Mouse (Mus musculus) right cerebral cortex, adult 2 months (tissue): ENCODE data around the gene Tgfbr3.

ENCODE experiments used
- DNase-seq, 2 experiments: peaks; one replicate each; pipeline ENCODE4 v3.0.0; 2021 to 2022; ENCODE audit warnings: low spot score in 2 of 2

The Tgfbr3 gene

DNA sequence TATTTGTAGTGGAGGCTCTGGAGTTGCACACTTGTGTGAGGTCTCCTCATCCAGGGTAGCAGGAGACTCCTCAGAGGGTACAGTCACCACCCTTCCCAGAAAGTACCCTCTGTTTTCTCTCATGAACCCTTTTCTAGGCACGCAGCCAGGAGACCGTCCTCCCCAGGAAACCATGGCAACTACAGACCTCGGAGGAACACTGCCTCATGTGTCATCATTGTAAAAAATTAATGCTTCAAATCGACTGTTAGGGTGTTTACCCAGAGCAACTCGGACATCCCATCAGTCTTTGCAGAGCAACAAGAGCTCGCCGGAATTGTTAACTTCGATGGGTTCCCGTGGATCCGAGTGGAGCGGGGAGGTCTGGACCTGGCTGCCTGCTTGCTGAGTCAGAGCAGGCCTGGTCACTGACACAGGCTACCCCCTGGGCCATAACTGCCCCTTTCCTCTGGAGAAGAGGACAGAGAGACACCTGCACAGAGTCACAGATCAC is 210.2 kb downstream of the Tgfbr3 start:
- DNase-seq: peak; percentile 48 to 51

DNA sequence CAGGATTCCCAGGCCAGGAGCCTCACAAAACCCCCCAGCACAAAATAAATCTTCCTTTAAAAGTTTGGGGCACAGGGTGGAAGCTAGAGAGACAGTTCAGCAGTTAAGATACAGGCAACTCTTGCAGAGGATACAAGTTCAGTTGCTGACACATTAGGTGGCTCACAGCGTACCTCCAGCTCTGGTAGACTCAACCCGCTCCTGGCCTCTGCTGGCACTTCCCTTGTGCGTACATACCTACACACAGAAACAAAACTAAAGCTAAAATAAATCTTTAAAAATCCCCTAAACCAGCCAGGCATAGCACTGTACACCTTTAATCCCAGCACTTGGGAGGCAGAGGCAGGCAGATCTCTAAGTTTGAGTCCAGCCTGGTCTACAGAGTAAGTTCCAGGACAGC is 211.1 kb downstream of the Tgfbr3 start:
- DNase-seq: no peak

DNA sequence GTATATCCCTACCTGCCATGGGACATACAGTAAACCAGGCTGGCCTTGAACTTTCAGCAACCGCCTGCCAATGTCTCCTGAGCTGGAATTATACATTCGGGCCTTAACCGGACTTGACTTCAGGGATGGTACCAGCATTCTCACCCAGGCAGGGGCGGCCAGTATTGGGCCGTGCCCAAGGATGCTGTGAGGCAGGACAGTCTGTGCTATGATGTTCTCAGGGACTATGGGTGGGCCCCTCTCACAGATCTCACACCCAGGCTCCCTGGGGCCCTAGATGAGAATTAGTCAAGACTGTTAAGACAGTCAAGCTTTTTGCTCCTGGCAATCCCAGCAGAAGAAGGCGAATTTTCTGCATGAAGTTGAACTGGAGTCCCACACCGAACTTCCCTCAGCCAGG is 211.5 kb downstream of the Tgfbr3 start:
- no peak for DNase-seq

DNA sequence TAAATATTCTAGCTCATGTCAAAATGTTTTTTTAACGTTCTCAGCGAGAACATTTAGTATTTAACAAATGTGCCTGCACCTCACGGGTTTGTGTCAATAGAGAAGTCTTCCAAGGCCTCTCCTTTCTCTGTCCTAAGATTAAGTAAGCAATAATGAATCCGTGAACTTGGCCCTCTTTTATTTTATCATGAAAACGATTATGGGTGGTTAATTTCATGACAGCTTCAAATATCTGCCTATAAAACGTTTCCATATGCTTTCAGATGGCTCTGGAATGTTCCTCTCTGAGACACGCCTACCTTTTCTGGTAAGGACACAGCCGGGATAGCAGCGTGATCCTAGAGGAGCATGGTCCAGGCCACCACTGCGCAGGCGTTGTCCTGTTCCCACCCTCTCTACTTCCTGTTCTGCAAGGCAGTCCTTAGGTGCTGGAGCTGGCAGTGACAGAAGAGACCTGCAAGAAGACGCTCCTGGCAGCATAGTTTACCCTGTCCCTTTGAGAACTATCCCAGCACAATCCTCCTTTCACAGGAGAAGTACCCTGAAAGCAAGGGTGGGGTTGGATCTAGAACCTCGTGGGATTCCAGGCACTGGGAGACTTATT is 214.3 kb downstream of the Tgfbr3 start:
- no peak for DNase-seq

DNA sequence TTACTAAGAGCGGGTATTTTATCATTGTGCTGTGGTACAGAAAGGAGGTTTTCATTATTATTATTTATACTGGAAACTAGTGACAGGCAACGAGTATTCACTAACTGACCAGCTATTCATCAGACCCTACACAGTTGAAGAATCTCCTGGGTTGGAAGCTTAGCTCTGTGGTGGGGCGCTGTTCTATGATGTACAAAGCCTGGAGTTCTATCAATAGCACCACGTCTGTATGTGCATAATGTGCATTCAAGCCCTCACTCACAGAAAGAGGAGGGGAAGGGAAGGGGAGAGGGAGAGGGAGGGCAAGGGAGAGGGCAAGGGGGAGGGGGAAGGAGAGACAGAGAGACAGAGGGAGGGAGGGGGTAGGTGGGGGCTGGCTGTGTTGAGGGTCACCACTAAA is 215.1 kb downstream of the Tgfbr3 start:
- no peak for DNase-seq

DNA sequence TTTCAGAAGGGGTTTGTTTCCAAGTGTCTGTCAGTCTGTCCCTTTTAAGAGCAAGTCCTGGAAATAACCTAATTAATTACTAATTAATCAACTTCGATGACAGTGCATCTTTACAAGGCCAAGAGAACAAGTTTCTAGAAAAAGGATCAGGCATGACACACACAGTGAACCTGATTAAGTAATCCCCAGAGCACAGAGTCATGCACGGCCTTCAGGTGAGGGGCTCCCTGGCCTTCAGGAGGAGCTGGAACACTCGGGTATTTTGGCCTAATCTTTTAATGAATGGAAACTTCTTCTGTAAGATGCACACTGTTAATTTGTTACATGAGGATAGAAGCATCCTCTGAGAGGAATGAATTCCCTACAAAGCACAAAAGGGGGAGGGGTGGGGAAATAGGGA is 215.9 kb downstream of the Tgfbr3 start:
- no peak for DNase-seq

DNA sequence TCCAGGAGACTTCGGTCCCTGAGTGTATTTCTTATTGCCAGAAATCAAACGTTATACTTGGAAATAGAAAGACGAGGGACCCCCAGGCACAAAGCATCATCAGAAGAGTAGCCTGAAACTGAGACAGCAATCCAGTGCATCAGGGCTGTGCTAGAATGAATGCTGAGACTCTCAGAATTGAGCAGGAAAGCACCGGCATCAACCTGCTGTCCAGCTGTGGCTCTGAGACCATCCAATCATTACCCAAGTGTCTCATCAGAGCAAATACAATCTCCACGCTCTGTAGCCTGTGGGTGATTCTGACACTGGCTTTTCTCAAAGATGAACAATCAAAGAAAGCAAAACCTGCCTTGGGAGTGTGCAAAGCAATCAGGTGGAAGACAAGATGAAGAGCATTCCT is 221.3 kb downstream of the Tgfbr3 start:
- no peak for DNase-seq

DNA sequence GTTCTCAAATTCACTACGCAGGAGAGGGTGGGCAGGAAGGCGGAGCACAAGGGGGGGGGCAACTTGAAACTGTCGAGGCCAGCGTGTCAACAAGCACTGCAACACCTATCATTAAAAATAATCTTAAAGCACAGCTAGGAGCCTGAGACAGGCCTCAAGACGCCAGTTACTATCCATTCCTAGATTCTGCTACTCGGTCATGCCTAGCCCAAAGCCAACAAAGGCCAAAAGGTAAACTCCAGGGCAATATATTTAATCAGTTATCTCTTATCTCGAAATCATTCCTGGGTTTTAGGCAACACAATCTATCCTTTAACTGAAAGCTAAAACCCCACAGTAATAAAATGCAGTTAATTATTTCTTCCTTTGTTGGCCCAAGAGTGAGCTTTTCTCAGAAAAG is 221.9 kb downstream of the Tgfbr3 start:
- no peak for DNase-seq

DNA sequence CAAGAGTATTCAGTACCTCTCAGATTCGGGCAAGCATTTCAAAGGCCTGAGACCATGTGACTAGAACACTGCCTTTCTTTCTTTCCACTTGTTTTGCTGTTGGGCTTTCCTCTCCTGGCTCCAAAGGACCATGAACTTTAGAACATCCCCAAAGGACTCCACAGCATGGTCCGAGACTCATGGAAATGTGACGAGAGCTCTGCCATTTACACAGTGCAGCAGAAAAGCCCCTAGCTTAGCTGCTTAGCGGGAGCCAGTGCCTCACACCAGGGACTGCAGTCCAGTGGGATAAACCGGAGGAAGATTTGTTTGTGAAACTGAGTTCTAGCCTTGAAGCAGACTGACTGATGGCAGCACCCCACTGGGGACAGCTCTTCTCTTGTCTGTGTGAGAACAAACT is 224.5 kb downstream of the Tgfbr3 start:
- DNase-seq: no peak

DNA sequence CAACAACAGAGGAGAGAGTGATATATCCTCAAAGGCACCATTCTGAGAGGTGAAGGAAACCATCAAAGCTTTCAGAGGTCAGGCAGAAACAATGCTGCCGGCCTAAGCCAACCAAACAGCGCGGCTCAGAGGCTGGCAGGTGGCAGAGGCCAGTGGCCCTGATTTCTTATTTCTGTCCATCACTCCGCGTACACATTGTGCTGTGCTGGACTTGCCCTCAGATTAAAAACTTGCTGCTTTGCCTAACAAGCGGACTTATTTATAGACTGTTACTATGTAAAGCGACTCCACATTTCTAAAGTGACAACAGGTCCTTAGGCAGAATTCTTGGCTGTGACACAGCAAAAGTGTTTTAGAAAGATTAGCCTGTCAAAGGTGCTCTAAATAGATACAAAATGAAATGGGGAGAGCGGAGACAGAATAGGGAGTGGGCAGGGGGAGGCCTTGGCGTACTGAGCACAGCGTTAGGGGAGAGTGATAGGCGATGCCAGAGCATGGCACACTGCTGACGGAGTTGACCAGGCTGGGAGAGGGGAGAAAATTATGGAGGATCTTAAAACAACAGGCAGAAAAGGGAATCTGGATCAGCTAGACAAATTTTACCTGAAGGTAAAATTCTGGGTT is 227.1 kb downstream of the Tgfbr3 start:
- DNase-seq: no peak

DNA sequence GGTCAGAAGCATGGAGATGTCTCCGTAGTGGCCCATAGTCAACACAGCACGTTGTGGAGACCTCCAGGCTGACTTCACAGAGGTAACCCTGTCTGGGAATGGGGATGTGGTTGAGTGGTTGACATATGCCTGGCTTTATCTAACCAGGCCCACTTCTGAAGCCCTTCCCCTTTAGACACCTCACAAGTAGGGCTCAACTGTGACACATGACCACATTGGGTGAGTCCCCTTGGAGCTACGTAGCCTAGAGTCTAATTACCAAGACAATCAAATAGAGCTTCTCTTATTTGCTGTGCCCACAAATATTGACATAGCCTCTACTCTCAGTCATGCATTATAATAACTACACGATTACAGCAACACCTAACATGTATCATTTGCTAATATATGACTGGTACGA is 229.9 kb downstream of the Tgfbr3 start:
- DNase-seq: no peak

DNA sequence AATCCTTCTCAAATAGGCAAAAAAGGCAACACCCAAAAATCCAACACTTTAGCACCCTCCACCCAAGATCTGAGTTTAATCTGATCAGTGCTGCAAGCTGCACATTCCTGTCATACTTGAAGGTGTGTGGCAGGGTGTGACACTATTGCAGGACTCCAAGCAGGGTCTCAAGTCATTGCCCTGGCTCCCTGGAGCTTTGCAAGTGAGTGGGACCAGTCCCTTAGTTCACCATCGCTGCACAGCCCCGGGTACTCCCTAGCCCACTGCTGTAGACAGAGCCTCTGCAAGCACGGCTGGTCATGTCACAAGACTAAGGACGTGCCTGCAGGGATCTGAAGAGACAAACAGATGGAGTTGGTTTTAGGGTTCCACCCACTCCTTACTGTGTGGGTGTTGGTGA is 230.8 kb downstream of the Tgfbr3 start:
- no peak for DNase-seq
